Mouse (Mus musculus) liver, postnatal 0 days (tissue): ENCODE measurements around the gene Slc6a19. TPM values are rescaled to one million over a fixed set of nuclear protein-coding genes. Genes with fewer than 3 reads are reported as not detected.

Experiments used
- ATAC-seq: fragments of 200-750 bp; cut with Nextera tagmentation; 2 replicates; pipeline ENCODE4 v1.8.0; 2017; ENCODE audit warnings: mild to moderate bottlenecking, moderate library complexity
- DNase-seq: peaks from one replicate; pipeline ENCODE4 v3.0.0-alpha.2; 2016
- H3K27ac ChIP-seq: fragments of 300-500 bp; sonication (generic); 2 replicates; pipeline ENCODE4 v1.5.1; 2014; ENCODE audit warnings: antibody characterized with exemption, moderate library complexity, mild to moderate bottlenecking, low read depth
- H3K27me3 ChIP-seq: fragments of 300-500 bp; sonication (generic); 2 replicates; pipeline ENCODE4 v1.6.1; 2014; ENCODE audit warnings: low read length, control low read depth, mixed read lengths; ENCODE audit not compliant: insufficient read depth
- H3K36me3 ChIP-seq: fragments of 300-500 bp; sonication (generic); replicated peaks from 2 replicates; pipeline ENCODE4 v1.6.1; 2014; ENCODE audit warnings: mild to moderate bottlenecking, control low read depth, low read length, moderate library complexity, mixed read lengths; ENCODE audit not compliant: insufficient read depth
- H3K4me1 ChIP-seq: fragments of 300-500 bp; sonication (generic); 2 replicates; pipeline ENCODE4 v1.6.1; 2014; ENCODE audit warnings: antibody characterized with exemption, mild to moderate bottlenecking, control low read depth; ENCODE audit not compliant: insufficient read depth
- H3K4me2 ChIP-seq: fragments of 300-500 bp; sonication (generic); 2 replicates; pipeline ENCODE4 v1.6.1; 2014; ENCODE audit warnings: low read depth, mild to moderate bottlenecking, low read length, moderate library complexity, mixed read lengths
- H3K4me3 ChIP-seq: fragments of 300-500 bp; sonication (generic); 2 replicates; pipeline ENCODE4 v1.5.1; 2014; ENCODE audit warnings: low read depth, low read length
- H3K9ac ChIP-seq: fragments of 300-500 bp; sonication (generic); replicated peaks from 2 replicates; pipeline ENCODE4 v1.6.1; 2014; ENCODE audit warnings: mild to moderate bottlenecking, moderate library complexity
- H3K9me3 ChIP-seq: fragments of 300-500 bp; sonication (generic); 2 replicates; pipeline ENCODE4 v1.6.1; 2016; ENCODE audit warnings: mild to moderate bottlenecking, control low read depth, low read length, mixed read lengths
- CTCF ChIP-seq: sonication (generic); IDR thresholded peaks from 2 replicates; pipeline ENCODE4 v1.5.1; 2016; ENCODE audit warnings: antibody characterized with exemption, low read depth
- EP300 ChIP-seq: IDR thresholded peaks from 2 replicates; pipeline ENCODE4 v1.6.1; 2016; ENCODE audit warnings: antibody characterized with exemption, low read depth, mild to moderate bottlenecking
- WGBS: fragments of 180-500 bp; shearing (Covaris S2); extraction: QIAGEN DNeasy Blood & Tissue Kit; methylation state at CpG from one replicate; pipeline ENCODE4 v1.1.7; 2014; ENCODE audit not compliant: insufficient replicate concordance; 5-methylcytosine and 5-hydroxymethylcytosine counted together
- polyA plus RNA-seq: library from polyadenylated mRNA; unstranded; fragments of >200 nt; fragmentation: Nextera tagmentation; extraction: Ambion mirVana; gene quantifications from 2 replicates; pipeline ENCODE4 v1.2.1, GENCODE M21; 2015

The Slc6a19 gene
- polyA plus RNA-seq, 1 experiment from 2014 or later, result 1.4 TPM

- Histone ChIP-seq H3K27me3 (peaks cover 9% of the 10 kb centered on the region), H3K4me1 (peaks cover 17% of the 10 kb centered on the region), H3K36me3 (no peaks in the 10 kb centered on the region), H3K4me3 (no peak overlapping the region), H3K27ac (no peak overlapping the region), H3K4me2 (no peak overlapping the region), H3K9ac (no peak overlapping the region), H3K9me3 (no peaks in the 10 kb centered on the region)
- 63% methylated on average over 1 of the region's 1 CpGs for WGBS
- TF ChIP-seq EP300, result no peak
- TF ChIP-seq CTCF, result no peak
- DNase-seq (no peak), ATAC-seq (no peak)
Measured at GRCm38 (mm10) chr13:73730913-73731312, 26.2 kb upstream of the Slc6a19 start.

- ATAC-seq, result no peak
- TF ChIP-seq EP300 (no peak), CTCF (no peak)
- Histone ChIP-seq H3K27me3 (peaks cover 9% of the 10 kb centered on the region; the same call in 1 of the 2 replicates), H3K4me1 (peaks cover 8% of the 10 kb centered on the region), H3K4me3 (no peak overlapping the region), H3K36me3 (no peaks in the 10 kb centered on the region), H3K27ac (no peak overlapping the region), H3K9ac (no peak overlapping the region), H3K4me2 (no peak overlapping the region), H3K9me3 (no peaks in the 10 kb centered on the region)
- DNase-seq, result no peak
Measured at GRCm38 (mm10) chr13:73728633-73729032, 24.0 kb upstream of the Slc6a19 start.

GRCm38 (mm10) chr13:73727621-73728025, 23.0 kb upstream of the Slc6a19 start:
- Histone ChIP-seq H3K9me3 (no peaks in the 10 kb centered on the region), H3K4me3 (no peak overlapping the region), H3K36me3 (no peaks in the 10 kb centered on the region), H3K4me1 (peaks cover 3% of the 10 kb centered on the region), H3K27ac (no peak overlapping the region), H3K9ac (no peak overlapping the region), H3K4me2 (no peak overlapping the region), H3K27me3 (0 out of 2 replicates have a peak, but pooled peaks cover 3% of the 10 kb centered on the region)
- no peak for ATAC-seq
- no peak for DNase-seq
- 72% methylated on average over 2 of the region's 2 CpGs for WGBS
- TF ChIP-seq EP300 (no peak), CTCF (no peak)

DNA sequence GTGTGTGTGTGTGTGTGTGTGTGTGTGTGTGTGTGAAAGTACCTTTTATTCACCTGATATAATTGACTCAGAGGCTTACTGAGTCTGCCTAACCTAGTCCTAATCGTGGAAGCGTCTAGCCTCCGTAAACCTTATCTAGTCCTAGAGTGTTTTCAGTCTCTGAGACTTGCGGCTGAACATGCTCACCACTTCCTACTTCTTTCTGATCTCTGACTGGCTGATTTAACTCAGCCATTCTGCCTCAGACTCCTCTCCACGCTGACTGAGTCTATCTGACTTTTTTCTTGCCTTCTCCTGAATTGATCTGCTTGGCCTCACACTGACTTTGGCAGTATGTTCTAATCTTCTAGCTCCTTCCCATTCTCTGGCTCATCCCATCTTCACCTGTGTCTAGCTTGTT, 20.6 kb upstream of the Slc6a19 start:
- TF ChIP-seq EP300 (no peak), CTCF (no peak)
- Histone ChIP-seq H3K9ac (no peak overlapping the region), H3K4me3 (no peak overlapping the region), H3K4me2 (no peak overlapping the region), H3K4me1 (no peaks in the 10 kb centered on the region; the same call in 1 of the 2 replicates), H3K36me3 (no peaks in the 10 kb centered on the region), H3K9me3 (no peaks in the 10 kb centered on the region), H3K27ac (no peak overlapping the region), H3K27me3 (no peaks in the 10 kb centered on the region)
- 18% methylated on average over 5 of the region's 5 CpGs for WGBS
- DNase-seq (no peak), ATAC-seq (no peak)

DNA sequence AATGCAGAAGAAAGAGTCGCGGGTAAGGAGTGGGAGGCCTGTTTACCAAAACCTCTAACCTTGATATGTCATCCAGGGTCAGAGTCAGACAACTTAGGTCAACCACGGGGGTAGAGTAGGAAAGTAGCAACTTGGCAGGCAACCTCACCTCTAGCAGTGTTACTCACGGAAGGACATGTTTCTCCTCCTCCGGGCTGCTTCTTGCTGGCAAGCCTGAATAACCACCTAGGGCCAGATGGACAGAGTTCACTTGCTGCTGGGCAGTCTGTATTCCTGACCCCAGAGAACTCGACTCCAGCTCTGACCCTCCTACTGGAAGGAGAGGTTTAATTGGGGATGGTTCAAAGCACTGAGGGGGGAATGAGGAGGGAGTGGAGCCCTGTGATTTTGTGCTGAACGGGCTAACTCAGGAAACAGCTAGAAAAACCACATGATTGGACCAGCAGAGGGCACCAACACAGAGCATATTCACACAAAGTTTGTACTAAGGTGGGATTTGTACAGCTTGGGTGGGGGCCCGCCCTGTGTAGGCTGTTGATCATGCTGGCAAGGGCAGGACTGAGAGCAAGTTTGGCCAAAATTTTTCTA, 18.5 kb upstream of the Slc6a19 start:
- H3K9me3 ChIP-seq, result no peaks in the 10 kb centered on the region
- H3K27me3 ChIP-seq, result no peaks in the 10 kb centered on the region
- no peak overlapping the region for H3K27ac ChIP-seq
- H3K4me1 ChIP-seq, result no peaks in the 10 kb centered on the region; the same call in 1 of the 2 replicates
- ATAC-seq, result 0 out of 2 replicates have a peak, but pooled peaks have one; percentile 21
- no peak overlapping the region for H3K4me3 ChIP-seq
- no peak overlapping the region for H3K9ac ChIP-seq
- H3K4me2 ChIP-seq, result no peak overlapping the region
- TF ChIP-seq CTCF (peak; percentile 69), EP300 (no peak)
- DNase-seq, result peak; percentile 49
- no peaks in the 10 kb centered on the region for H3K36me3 ChIP-seq
- 24% methylated on average over 8 of the region's 8 CpGs for WGBS

- Histone ChIP-seq H3K27me3 (no peaks in the 10 kb centered on the region), H3K9me3 (no peaks in the 10 kb centered on the region), H3K27ac (no peak overlapping the region), H3K4me2 (no peak overlapping the region), H3K4me1 (no peaks in the 10 kb centered on the region; the same call in 1 of the 2 replicates), H3K9ac (no peak overlapping the region), H3K36me3 (no peaks in the 10 kb centered on the region), H3K4me3 (no peak overlapping the region)
- WGBS, result 75% methylated on average over 4 of the region's 4 CpGs
- TF ChIP-seq CTCF, result no peak
- no peak for TF ChIP-seq EP300
- no peak for ATAC-seq
- DNase-seq, result no peak
Measured at GRCm38 (mm10) chr13:73720241-73720640, 15.6 kb upstream of the Slc6a19 start.
